Mouse (Mus musculus) hindbrain, postnatal 0 days (tissue): ENCODE results near the gene Card9. TPM values are rescaled to one million over a fixed set of nuclear protein-coding genes. Genes with fewer than 3 reads are reported as not detected.
"Not testable (repeated sequence)": the region's sequence is repeated elsewhere in the genome, so short reads cannot be mapped to it uniquely, and the experiment has no call there.

Experiments
- ATAC-seq: fragments of 200-750 bp; cut with Nextera tagmentation; 2 replicates; pipeline ENCODE4 v1.8.0; 2017; ENCODE audit warnings: mild to moderate bottlenecking, moderate TSS enrichment, moderate library complexity
- DNase-seq: peaks from one replicate; pipeline ENCODE4 v3.0.0-alpha.2; 2015; ENCODE audit warnings: low spot score
- H3K27ac ChIP-seq: fragments of 300-500 bp; sonication (generic); 2 replicates; pipeline ENCODE4 v1.5.1; 2014; ENCODE audit warnings: mild to moderate bottlenecking
- H3K27me3 ChIP-seq: fragments of 300-500 bp; sonication (generic); 2 replicates; pipeline ENCODE4 v1.6.1; 2014; ENCODE audit warnings: low read length, mixed read lengths; ENCODE audit not compliant: insufficient read depth
- H3K36me3 ChIP-seq: fragments of 300-500 bp; sonication (generic); 2 replicates; pipeline ENCODE4 v1.6.1; 2014; ENCODE audit warnings: low read length, mixed read lengths; ENCODE audit not compliant: insufficient read depth
- H3K4me1 ChIP-seq: fragments of 300-500 bp; sonication (generic); 2 replicates; pipeline ENCODE4 v1.6.1; 2014; ENCODE audit warnings: antibody characterized with exemption, low read length, mixed read lengths; ENCODE audit not compliant: insufficient read depth
- H3K4me2 ChIP-seq: fragments of 300-500 bp; sonication (generic); 2 replicates; pipeline ENCODE4 v1.6.1; 2014; ENCODE audit warnings: low read depth, mild to moderate bottlenecking, low read length, moderate library complexity, mixed read lengths
- H3K4me3 ChIP-seq: fragments of 300-500 bp; sonication (generic); 2 replicates; pipeline ENCODE4 v1.5.1; 2014; ENCODE audit warnings: low read length
- H3K9ac ChIP-seq: fragments of 300-500 bp; sonication (generic); replicated peaks from 2 replicates; pipeline ENCODE4 v1.6.1; 2014; ENCODE audit warnings: mild to moderate bottlenecking, low read length, moderate library complexity, mixed read lengths
- H3K9me3 ChIP-seq: fragments of 300-500 bp; sonication (generic); 2 replicates; pipeline ENCODE4 v1.6.1; 2016; ENCODE audit warnings: low read length, mixed read lengths
- CTCF ChIP-seq: IDR thresholded peaks from 2 replicates; pipeline ENCODE4 v1.5.1; 2016; ENCODE audit warnings: antibody characterized with exemption, control low read depth, low read depth
- WGBS: fragments of 180-500 bp; shearing (Covaris S2); extraction: QIAGEN DNeasy Blood & Tissue Kit; methylation state at CpG from one replicate; pipeline ENCODE4 v1.1.7; 2014; 5-methylcytosine and 5-hydroxymethylcytosine counted together
- polyA plus RNA-seq: library from polyadenylated mRNA; unstranded; fragments of >200 nt; fragmentation: Nextera tagmentation; extraction: Ambion mirVana; gene quantifications from 2 replicates; pipeline ENCODE4 v1.2.1, GENCODE M21; 2015
- total RNA-seq: library from RNA; depleted of rRNA; stranded (reverse); fragments of >200 nt; gene quantifications from 2 replicates; pipeline ENCODE4 v1.2.3, GENCODE M21; 2014

Gene Card9
- total and polyA plus RNA-seq, 2 experiments from 2014 or later, result 1.6 to 2.0 TPM

DNA sequence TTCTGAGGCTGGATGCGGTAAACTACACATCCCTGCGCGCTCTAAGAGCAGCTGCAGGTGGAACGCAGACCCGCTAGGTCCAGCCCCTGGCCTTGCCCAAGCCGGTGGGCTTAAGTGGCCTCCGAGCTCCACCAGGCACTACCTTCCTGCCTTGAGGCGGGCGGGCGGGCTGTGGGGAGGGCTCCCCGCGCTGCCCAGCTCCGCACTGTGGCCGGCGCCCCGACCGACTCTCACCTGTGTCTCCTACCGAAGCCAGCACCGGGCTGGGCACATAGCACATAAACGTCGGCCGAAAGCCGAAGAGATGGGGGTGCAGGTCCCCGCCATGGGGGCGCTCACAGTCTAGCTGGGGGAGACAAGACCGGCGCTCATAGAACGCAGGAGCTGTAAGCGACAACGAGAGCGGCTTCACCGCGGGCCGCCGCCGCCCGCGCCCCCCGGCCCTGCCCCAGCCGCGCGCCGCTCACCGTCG, 28.0 kb upstream of the Card9 start:
- H3K4me1 ChIP-seq, result no peaks in the 10 kb centered on the region; the same call in 1 of the 2 replicates
- H3K4me3 ChIP-seq, result peak overlapping the region; percentile 86
- peak overlapping the region; percentile 82 for H3K27ac ChIP-seq
- H3K27me3 ChIP-seq, result no peaks in the 10 kb centered on the region
- peak; percentile 70 for ATAC-seq
- H3K9ac ChIP-seq, result peak overlapping the region; percentile 93
- TF ChIP-seq CTCF, result no peak
- H3K9me3 ChIP-seq, result no peaks in the 10 kb centered on the region
- DNase-seq, result no peak
- WGBS, result under 1% methylated on average over 40 of the region's 45 CpGs
- H3K4me2 ChIP-seq, result peak overlapping the region; percentile 88
- H3K36me3 ChIP-seq, result peaks cover 64% of the 10 kb centered on the region

DNA sequence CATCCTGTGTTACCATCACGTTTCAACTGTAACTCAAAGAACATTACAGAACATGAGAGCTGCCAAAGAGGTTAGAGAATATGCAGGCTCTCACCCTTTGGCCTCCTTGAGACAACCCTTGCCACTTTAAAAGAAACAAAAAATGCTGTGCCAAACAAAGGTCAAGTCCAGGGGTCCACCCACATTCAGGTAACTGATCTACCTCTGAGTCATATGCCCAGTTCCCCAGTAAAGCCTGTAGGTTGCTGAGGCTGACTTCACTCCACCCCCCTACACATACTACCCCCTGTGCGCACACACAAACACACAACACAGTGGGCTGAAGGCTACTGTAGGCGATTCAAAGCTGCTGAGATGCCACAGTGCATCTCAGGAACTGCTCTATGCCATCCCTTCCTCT, 27.0 kb upstream of the Card9 start:
- Histone ChIP-seq H3K9ac (0 out of 2 replicates have a peak overlapping the region, but pooled peaks have one; percentile 93), H3K9me3 (no peaks in the 10 kb centered on the region), H3K4me2 (peak overlapping the region; percentile 88; the same call in 1 of the 2 replicates), H3K4me1 (no peaks in the 10 kb centered on the region; the same call in 1 of the 2 replicates), H3K4me3 (no peak overlapping the region), H3K36me3 (peaks cover 63% of the 10 kb centered on the region), H3K27ac (no peak overlapping the region), H3K27me3 (no peaks in the 10 kb centered on the region)
- DNase-seq (no peak), ATAC-seq (no peak)
- no peak for TF ChIP-seq CTCF
- WGBS, result 94% methylated on average over 3 of the region's 3 CpGs

DNA sequence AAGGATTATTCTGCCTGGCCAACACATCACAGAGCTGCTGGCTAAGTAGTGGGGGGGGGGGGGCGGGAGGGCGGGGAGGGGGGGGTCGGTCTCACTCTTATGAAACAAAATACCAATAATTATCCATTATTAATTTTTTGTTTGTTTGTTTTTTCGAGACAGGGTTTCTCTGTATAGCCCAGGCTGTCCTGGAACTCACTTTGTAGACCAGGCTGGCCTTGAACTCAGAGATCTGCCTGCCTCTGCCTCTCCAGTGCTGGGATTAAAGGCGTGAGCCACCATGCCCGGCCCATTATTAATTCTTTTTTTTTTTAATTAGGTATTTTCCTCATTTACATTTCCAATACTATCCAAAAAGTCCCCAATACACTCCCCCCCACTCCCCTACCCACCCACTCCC, 20.2 kb upstream of the Card9 start:
- peak overlapping the region; percentile 78 for H3K4me3 ChIP-seq
- peak overlapping the region; percentile 70 for H3K9ac ChIP-seq
- H3K9me3 ChIP-seq, DNase-seq, H3K4me1 ChIP-seq, ATAC-seq, H3K27me3 ChIP-seq: not testable (repeated sequence)
- peak overlapping the region; percentile 70; the same call in 1 of the 2 replicates for H3K27ac ChIP-seq
- peak overlapping the region; percentile 98 for H3K4me2 ChIP-seq
- 36% methylated on average over 6 of the region's 6 CpGs for WGBS
- peaks cover 53% of the 10 kb centered on the region for H3K36me3 ChIP-seq

DNA sequence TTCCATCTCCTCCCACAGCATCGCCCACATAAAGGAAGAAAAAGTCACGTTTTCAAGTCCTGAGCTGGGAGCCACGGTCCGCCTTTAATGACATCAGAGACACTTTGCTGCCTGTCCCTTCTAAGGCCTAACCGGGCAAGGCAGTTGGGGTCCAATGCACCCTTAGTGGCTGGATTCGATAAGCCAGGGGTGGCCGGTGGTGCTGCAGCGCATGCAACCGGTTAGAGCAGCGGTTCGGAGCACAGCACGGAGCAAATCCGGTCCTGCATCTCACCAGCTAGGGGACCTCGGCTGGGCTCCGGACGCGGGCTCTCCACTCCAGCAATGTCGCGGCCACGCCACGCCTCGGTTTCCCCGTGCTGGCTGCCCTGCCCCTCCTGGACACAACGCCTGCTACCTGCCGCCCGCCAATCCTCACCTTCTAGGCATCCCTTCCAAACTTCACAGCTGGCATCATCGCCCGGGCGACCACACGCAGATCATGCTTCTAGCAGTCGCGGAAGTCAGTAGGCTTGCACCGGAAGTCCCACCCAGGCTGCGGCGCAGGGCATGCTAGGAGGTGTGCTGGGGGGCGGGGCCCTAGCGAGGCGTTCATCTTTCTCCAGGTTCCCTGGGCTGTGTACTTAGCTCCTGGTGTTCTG, 19.5 kb upstream of the Card9 start, which contains the start of gene Snapc4:
TSS of gene Snapc4 (minus strand) at position 523 of the 641 bp plus-strand sequence.
- TF ChIP-seq CTCF, result no peak
- Histone ChIP-seq H3K9me3 (no peaks in the 10 kb centered on the region), H3K4me1 (no peaks in the 10 kb centered on the region), H3K9ac (peak within 1 kb of the TSS; percentile 70), H3K4me3 (peak within 1 kb of the TSS; percentile 78), H3K27me3 (no peaks in the 10 kb centered on the region), H3K36me3 (peaks cover 51% of the 10 kb centered on the region), H3K4me2 (peak within 1 kb of the TSS; percentile 98), H3K27ac (peak within 1 kb of the TSS; percentile 70)
- peak; percentile 96 for ATAC-seq
- DNase-seq, result peak; percentile 92
- under 1% methylated on average over 38 of the region's 38 CpGs for WGBS

DNA sequence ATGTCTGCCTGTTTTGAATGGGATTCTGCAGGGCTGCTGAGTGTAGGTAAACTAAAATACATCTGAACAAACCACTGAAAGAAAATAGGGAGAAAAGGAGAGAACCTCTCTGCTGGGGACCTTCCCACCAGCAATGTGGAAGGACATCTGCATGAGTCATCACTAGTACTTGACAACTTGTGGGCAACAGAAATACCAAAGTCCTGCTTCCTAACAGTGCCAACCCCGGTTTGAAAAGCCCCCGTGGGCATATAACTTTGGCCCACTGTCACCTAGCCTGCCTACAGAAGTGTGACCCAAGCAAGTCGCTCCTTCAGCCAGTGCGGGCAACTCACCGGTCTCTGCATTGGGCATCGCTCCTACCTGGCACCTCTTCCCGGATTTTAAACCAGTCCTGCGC, 11.7 kb upstream of the Card9 start:
- 99% methylated on average over 8 of the region's 8 CpGs for WGBS
- TF ChIP-seq CTCF, result no peak
- DNase-seq, result no peak

DNA sequence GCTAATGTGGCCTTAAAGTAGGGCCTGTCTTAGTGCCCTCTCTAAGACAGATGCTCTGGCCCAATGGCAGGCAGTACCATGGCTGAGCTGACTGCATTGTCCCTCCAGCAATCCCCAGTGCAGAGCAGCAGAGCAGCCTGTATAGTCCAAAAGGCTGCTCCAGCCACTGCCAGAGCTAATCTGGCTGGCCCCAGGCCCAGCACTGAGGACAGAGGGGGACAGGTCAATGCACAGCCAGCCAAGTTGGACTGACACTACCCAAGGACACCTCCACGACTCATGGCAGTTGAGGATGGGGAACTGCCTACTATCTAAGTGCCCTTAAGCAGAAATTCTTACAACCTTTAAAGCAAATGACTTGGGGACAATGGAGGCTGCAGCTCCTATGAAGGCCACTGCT, 7.9 kb upstream of the Card9 start:
- Histone ChIP-seq H3K4me2 (no peak overlapping the region), H3K9me3 (no peaks in the 10 kb centered on the region), H3K27me3 (no peaks in the 10 kb centered on the region), H3K4me3 (no peak overlapping the region), H3K27ac (no peak overlapping the region), H3K36me3 (peaks cover 83% of the 10 kb centered on the region), H3K9ac (no peak overlapping the region), H3K4me1 (no peaks in the 10 kb centered on the region)
- no peak for ATAC-seq
- DNase-seq, result no peak
- WGBS, result 86% methylated on average over 1 of the region's 1 CpGs
- TF ChIP-seq CTCF, result no peak

More for the DNA sequence above, 11.7 kb upstream of the Card9 start:
- no peaks in the 10 kb centered on the region for H3K9me3 ChIP-seq
- ATAC-seq, result no peak
- no peak overlapping the region for H3K4me2 ChIP-seq
- H3K27ac ChIP-seq, result no peak overlapping the region
- peaks cover 82% of the 10 kb centered on the region for H3K36me3 ChIP-seq
- no peak overlapping the region for H3K4me3 ChIP-seq
- no peak overlapping the region for H3K9ac ChIP-seq
- no peaks in the 10 kb centered on the region for H3K4me1 ChIP-seq
- H3K27me3 ChIP-seq, result no peaks in the 10 kb centered on the region

DNA sequence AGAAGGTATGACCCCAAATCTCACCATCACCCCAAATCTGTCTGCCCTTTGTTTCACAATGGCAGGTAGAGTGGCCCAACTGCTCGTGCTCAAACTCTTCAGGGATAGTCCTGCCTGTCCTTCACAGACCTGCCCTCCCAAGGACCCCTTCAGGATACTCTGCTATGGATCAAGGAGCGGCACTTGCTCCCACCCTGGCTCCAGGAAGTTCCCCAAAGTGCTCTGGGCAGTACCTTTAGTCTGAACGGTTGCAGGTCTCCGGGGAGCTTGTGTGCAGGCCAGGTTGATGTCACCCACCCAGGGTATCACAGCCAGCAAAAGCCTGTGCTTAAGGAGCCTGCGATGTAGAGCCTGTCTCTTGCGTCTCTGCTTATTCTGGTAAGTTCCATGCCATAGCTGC, 7.2 kb upstream of the Card9 start:
- peaks cover 76% of the 10 kb centered on the region for H3K36me3 ChIP-seq
- WGBS, result 93% methylated on average over 6 of the region's 6 CpGs
- no peaks in the 10 kb centered on the region for H3K27me3 ChIP-seq
- H3K9ac ChIP-seq, result no peak overlapping the region
- no peak overlapping the region for H3K4me3 ChIP-seq
- no peak overlapping the region for H3K27ac ChIP-seq
- no peak for TF ChIP-seq CTCF
- DNase-seq (no peak), ATAC-seq (no peak)
- no peaks in the 10 kb centered on the region for H3K4me1 ChIP-seq
- no peak overlapping the region for H3K4me2 ChIP-seq
- no peaks in the 10 kb centered on the region for H3K9me3 ChIP-seq
